Mouse (Mus musculus) CH12.LX (cell line): ENCODE results near the gene Ppil2. TPM values are rescaled to one million over a fixed set of nuclear protein-coding genes. Genes with fewer than 3 reads are reported as not detected.

Experiments
- DNase-seq: peaks from one replicate; pipeline ENCODE4 v3.0.0-alpha.2; 2013; ENCODE audit errors: extremely low read depth
- H3K27ac ChIP-seq: 2 replicates; pipeline ENCODE4 v1.5.1; 2012; ENCODE audit warnings: low read depth, mild to moderate bottlenecking, control low read depth, moderate library complexity; ENCODE audit not compliant: insufficient read depth
- H3K27me3 ChIP-seq: replicated peaks from 2 replicates; pipeline ENCODE3; 2012; ENCODE audit warnings: inconsistent platforms
- H3K36me3 ChIP-seq, 2 experiments: replicated peaks in 1 of 2; 2 replicates each; pipeline versions ENCODE3 to v1.6.1; 2012; ENCODE audit warnings: inconsistent platforms in 1 of 2, low read length in 1 of 2, mild to moderate bottlenecking in 1 of 2, mixed read lengths in 1 of 2, moderate library complexity in 1 of 2; ENCODE audit not compliant: control insufficient read depth in 1 of 2, insufficient read depth in 1 of 2
- H3K4me1 ChIP-seq, 2 experiments: 2 replicates each; pipeline ENCODE4 v1.6.1; 2012; ENCODE audit warnings: inconsistent platforms in 1 of 2, moderate library complexity in 1 of 2; ENCODE audit not compliant: insufficient read depth in 2 of 2, control insufficient read depth in 1 of 2
- H3K4me2 ChIP-seq: 2 replicates; pipeline ENCODE4 v1.6.1; 2012; ENCODE audit warnings: low read depth, mild to moderate bottlenecking, control low read depth; ENCODE audit not compliant: poor library complexity, insufficient read depth, severe bottlenecking
- H3K4me3 ChIP-seq, 3 experiments: fragments of 150-350 bp in 1 of 3; sonication (generic) in 1 of 3; replicated peaks in 1 of 3; 2 replicates each; pipeline versions ENCODE3 to v1.5.1; 2011 to 2012; ENCODE audit warnings: low read depth in 2 of 3, low read length in 2 of 3, mild to moderate bottlenecking in 2 of 3, moderate library complexity in 2 of 3, control low read depth in 1 of 3, improper control_type of control experiment in 1 of 3, inconsistent platforms in 1 of 3, mixed read lengths in 1 of 3; ENCODE audit not compliant: poor library complexity in 1 of 3
- H3K79me2 ChIP-seq: replicated peaks from 2 replicates; pipeline ENCODE4 v1.6.1; 2012; ENCODE audit warnings: mild to moderate bottlenecking, moderate library complexity; ENCODE audit not compliant: control insufficient read depth, poor library complexity, insufficient read depth, severe bottlenecking; ENCODE audit errors: extremely low read depth
- H3K9ac ChIP-seq: 2 replicates; pipeline ENCODE4 v1.6.1; 2012; ENCODE audit warnings: low read depth, mild to moderate bottlenecking, control low read depth, moderate library complexity; ENCODE audit not compliant: insufficient read depth
- H3K9me3 ChIP-seq: replicated peaks from 2 replicates; pipeline ENCODE3; 2012; ENCODE audit warnings: low read length, inconsistent platforms, mixed read lengths
- CHD2 ChIP-seq: IDR thresholded peaks from 2 replicates; pipeline ENCODE4 v1.6.1; 2011; ENCODE audit warnings: low read length, improper control_type of control experiment
- CTCF ChIP-seq, 2 experiments: IDR thresholded peaks in 1 of 2; conservative IDR thresholded peaks in 1 of 2; 2 replicates each; pipeline ENCODE4 v1.5.1; 2011 to 2012; ENCODE audit warnings: low read depth in 2 of 2, low read length in 2 of 2, improper control_type of control experiment in 1 of 2, inconsistent platforms in 1 of 2, mild to moderate bottlenecking in 1 of 2, moderate library complexity in 1 of 2
- ELF1 ChIP-seq: IDR thresholded peaks from 2 replicates; pipeline ENCODE4 v1.6.1; 2014; ENCODE audit warnings: low read depth, mild to moderate bottlenecking, inconsistent platforms, low read length, improper control_type of control experiment
- EP300 ChIP-seq: IDR thresholded peaks from 2 replicates; pipeline ENCODE4 v1.6.1; 2011; ENCODE audit warnings: low read length, improper control_type of control experiment
- JUN ChIP-seq: IDR thresholded peaks from 2 replicates; pipeline ENCODE4 v1.6.1; 2011; ENCODE audit warnings: low read depth, mild to moderate bottlenecking, low read length, improper control_type of control experiment, moderate library complexity; ENCODE audit not compliant: insufficient read depth
- MAFK ChIP-seq: IDR thresholded peaks from 2 replicates; pipeline ENCODE4 v1.6.1; 2011; ENCODE audit warnings: low read length, improper control_type of control experiment; ENCODE audit not compliant: insufficient replicate concordance
- MYC ChIP-seq: IDR thresholded peaks from 2 replicates; pipeline ENCODE4 v1.6.1; 2011; ENCODE audit warnings: low read depth, mild to moderate bottlenecking, improper control_type of control experiment, low read length
- NRF1 ChIP-seq: IDR thresholded peaks from 2 replicates; pipeline ENCODE4 v1.6.1; 2014; ENCODE audit warnings: low read depth, mild to moderate bottlenecking, inconsistent platforms, low read length, improper control_type of control experiment, moderate library complexity
- SIN3A ChIP-seq: IDR thresholded peaks from 2 replicates; pipeline ENCODE4 v1.6.1; 2012; ENCODE audit warnings: low read length, improper control_type of control experiment, inconsistent platforms
- SMC3 ChIP-seq: IDR thresholded peaks from 2 replicates; pipeline ENCODE4 v1.6.1; 2011; ENCODE audit warnings: low read depth, low read length, improper control_type of control experiment
- TBP ChIP-seq: conservative IDR thresholded peaks from 2 replicates; pipeline ENCODE4 v1.6.1; 2011; ENCODE audit warnings: low read depth, low read length, improper control_type of control experiment
- ZNF384 ChIP-seq: IDR thresholded peaks from 2 replicates; pipeline ENCODE4 v1.6.1; 2012; ENCODE audit warnings: low read depth, low read length, improper control_type of control experiment, inconsistent platforms
- dilution Hi-C: fragments of 300-500 bp; cut with MboI; formaldehyde crosslinking; loops from 2 replicates; pipeline ENCODE4 v1.14.3; 2020; ENCODE audit warnings: low sequenced_read_pairs; ENCODE audit not compliant: extremely low pct_unique_long_range_greater_than_20kb, extremely low pct_ligation_motif_present
- in situ Hi-C: fragments of 300-500 bp; cut with MboI; formaldehyde crosslinking; loops from 3 replicates; pipeline ENCODE4 v1.14.3; 2019; ENCODE audit warnings: low sequenced_read_pairs, low pct_ligation_motif_present, low pct_unique_long_range_greater_than_20kb, mixed read lengths
- polyA plus RNA-seq: library from polyadenylated mRNA; unstranded; fragments of >175 nt; gene quantifications from 2 replicates; pipeline ENCODE4 v1.2.1, GENCODE M21; 2012; ENCODE audit warnings: low read depth; ENCODE audit not compliant: insufficient read length
- total RNA-seq, 2 experiments: library from RNA; depleted of rRNA; stranded (reverse); fragments of 300-350 nt in 1 of 2; fragments of >200 nt in 1 of 2; gene quantifications; 2 replicates each; pipeline ENCODE4 v1.2.3; 2012 to 2014

The Ppil2 gene
- total and polyA plus RNA-seq, 3 experiments = 82.9 to 102 (median 90.1) TPM

DNA sequence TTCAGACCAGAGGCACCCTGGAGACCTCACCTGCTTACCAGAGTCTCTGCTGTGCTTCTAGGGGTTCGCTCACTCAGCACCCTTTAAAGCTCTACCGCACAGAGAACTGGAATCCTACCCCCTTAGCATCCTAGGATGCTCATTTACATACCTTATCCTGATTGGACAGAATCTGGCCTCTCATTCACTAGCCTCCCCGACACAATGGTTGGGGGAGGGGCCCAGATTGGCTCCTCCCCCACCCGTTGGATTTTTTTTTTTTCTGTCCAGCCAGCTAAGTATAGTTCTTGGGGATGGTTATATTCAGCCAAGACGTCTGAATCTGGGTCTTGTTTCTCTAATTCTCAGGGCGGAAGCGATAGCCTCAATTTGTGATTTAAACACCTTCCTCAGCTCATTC is 33.3 kb upstream of the Ppil2 start, which contains the start of gene Ydjc:
Gene Ydjc (plus strand): TSS at position 283 of the 400 bp plus-strand sequence.
- peaks cover 0 to 41% of the 10 kb centered on the region in 2 experiments for H3K36me3 ChIP-seq
- in situ Hi-C loops (no loop called here), dilution Hi-C loops (no loop called here)
- H3K4me3 ChIP-seq = no peak within 1 kb of the TSS
- no peaks in the 10 kb centered on the region for H3K27me3 ChIP-seq
- H3K4me1 ChIP-seq = peaks cover 7 to 33% of the 10 kb centered on the region in 2 experiments
- no peak within 1 kb of the TSS for H3K27ac ChIP-seq
- peaks cover 4% of the 10 kb centered on the region; the same call in 1 of the 2 replicates for H3K79me2 ChIP-seq
- no peak within 1 kb of the TSS for H3K4me2 ChIP-seq
- peak; percentile 41; the same call in 1 of the 2 replicates for TF ChIP-seq CHD2
- no peak for TF ChIP-seq JUN
- TF ChIP-seq TBP = no peak
- TF ChIP-seq SMC3 = no peak
- peak; percentile 79 for TF ChIP-seq ZNF384
- peak; percentile 59 for DNase-seq
- H3K9ac ChIP-seq = no peak within 1 kb of the TSS
- H3K9me3 ChIP-seq = no peaks in the 10 kb centered on the region

DNA sequence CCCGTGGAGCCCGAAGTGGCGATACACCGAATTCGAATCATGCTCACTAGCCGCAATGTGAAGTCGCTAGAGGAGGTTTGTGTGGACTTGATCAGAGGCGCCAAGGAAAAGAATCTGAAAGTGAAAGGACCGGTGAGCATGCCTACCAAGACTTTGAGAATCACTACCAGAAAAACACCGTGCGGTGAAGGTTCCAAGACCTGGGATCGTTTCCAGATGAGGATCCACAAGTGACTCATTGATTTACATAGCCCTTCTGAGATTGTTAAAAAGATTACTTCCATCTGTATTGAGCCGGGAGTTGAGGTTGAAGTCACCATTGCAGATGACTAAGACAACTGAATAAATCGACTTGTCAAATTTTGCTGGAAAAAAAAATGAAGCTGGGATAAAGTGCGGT is 26.3 kb upstream of the Ppil2 start:
- H3K27me3 ChIP-seq = no peaks in the 10 kb centered on the region
- no peak overlapping the region for H3K9ac ChIP-seq
- dilution Hi-C loops (no loop called here), in situ Hi-C loops (no loop called here)
- H3K9me3 ChIP-seq = no peaks in the 10 kb centered on the region
- no peak for DNase-seq
- TF ChIP-seq TBP (no peak), ELF1 (no peak), SMC3 (no peak), CTCF (conservative IDR thresholded peaks at IDR 0.05 in 1 of 2, IDR thresholded peaks at IDR 0.05 in 1 of 2; ENCODE audit: low read depth in 2 of 2, low read length in 2 of 2) (no peak), MAFK (no peak), EP300 (no peak), SIN3A (no peak)
- H3K36me3 ChIP-seq = peaks cover 0 to 16% of the 10 kb centered on the region in 2 experiments
- H3K4me1 ChIP-seq = peaks cover 3 to 9% of the 10 kb centered on the region in 2 experiments
- no peak overlapping the region for H3K4me3 ChIP-seq
- no peaks in the 10 kb centered on the region for H3K79me2 ChIP-seq
- no peak overlapping the region for H3K4me2 ChIP-seq
- no peak overlapping the region for H3K27ac ChIP-seq

DNA sequence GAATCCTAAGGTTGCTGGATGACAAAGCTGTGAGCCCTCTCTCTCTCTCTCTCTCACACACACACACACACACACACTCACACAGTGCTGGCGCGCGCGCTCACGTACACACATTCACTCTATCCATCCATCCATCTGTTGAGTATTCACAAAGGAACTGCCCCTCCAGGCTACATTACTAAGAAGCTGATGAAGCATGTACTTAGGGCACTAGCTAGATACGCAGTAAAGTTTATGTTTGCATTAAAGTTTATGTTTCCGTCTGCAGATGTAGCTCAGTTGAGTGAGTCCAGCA is 21.8 kb upstream of the Ppil2 start:
- Histone ChIP-seq H3K27me3 (no peaks in the 10 kb centered on the region), H3K36me3 (peaks cover 0 to 14% of the 10 kb centered on the region in 2 experiments), H3K27ac (no peak overlapping the region), H3K9ac (peak overlapping the region; percentile 61), H3K9me3 (no peaks in the 10 kb centered on the region), H3K4me3 (peak overlapping the region; percentile 8 to 75 (median 53)), H3K79me2 (no peaks in the 10 kb centered on the region; the same call in 1 of the 2 replicates), H3K4me1 (peaks cover 10 to 26% of the 10 kb centered on the region in 2 experiments), H3K4me2 (peak overlapping the region; percentile 82)
- no peak for DNase-seq
- in situ Hi-C loops (loop anchor here (5.0 kb wide), 2 partner anchors 69 to 149 kb away; partner anchors contain the start of gene Ube2l3), dilution Hi-C loops (no loop called here)
- peak; percentile 43; the same call in 1 of the 2 replicates for TF ChIP-seq NRF1
- no peak for TF ChIP-seq MYC
